Mouse (Mus musculus): ENCODE data around the gene Ssr2. TPM values are rescaled to one million over a fixed set of nuclear protein-coding genes. Genes with fewer than 3 reads are reported as not detected.
A peak's percentile ranks its signal among the peaks of the same experiment; 100 is the strongest.

Ssr2 gene
- polyA plus RNA-seq, 1 experiment from 2014 or later, result 173 TPM

DNA sequence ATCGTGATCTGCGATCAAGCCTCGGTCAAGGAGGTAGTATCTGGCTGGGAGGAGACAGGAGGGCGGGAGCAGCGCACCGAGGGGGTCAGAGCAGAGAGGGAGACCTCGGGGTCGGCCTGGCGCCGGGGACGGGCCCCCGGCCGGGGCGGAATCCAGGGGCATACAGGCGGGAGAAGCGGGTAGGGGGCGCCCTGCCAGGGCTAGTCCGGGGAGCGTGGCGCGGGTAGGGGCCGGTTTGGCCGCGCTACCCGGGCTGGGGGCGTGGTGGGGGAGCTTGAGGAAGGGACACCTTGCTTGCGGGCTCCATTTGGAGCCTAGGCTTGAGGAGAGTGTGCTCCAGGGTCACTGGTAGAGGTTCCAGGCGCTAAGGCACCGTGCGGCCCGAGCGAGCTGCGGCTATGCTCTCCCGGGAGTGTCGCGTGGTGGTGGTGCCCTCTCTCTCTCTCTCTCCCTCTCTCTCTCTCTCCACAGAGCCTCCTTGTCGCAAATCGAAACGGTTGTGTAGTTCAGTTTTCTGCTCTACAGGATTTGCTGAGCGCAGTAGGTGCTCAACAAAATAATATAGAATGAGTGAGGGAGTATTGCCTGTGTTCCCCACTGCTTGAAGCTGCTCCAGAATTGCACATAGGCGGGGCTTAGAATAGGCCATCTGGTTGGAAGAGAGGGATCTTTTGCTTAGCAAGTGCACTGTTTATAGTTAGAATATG, 21.6 kb upstream of the Ssr2 start:
- H3K4me3 ChIP-seq, result peak overlapping the region; percentile 83
- H3K9ac ChIP-seq, result peak overlapping the region; percentile 97
- peak overlapping the region; percentile 97 for H3K27ac ChIP-seq (replicated peaks)
- WGBS, result under 1% methylated on average over 41 of the region's 41 CpGs
- no peaks in the 10 kb centered on the region for H3K9me3 ChIP-seq
- peaks cover 41% of the 10 kb centered on the region for H3K36me3 ChIP-seq
- ATAC-seq (ENCODE audit: extremely low read depth, insufficient number of reproducible peaks, low FRiP score, low TSS enrichment), result peak; percentile 8
- H3K4me1 ChIP-seq, result peaks cover 30% of the 10 kb centered on the region
- H3K27me3 ChIP-seq (replicated peaks), result no peaks in the 10 kb centered on the region
- H3K4me2 ChIP-seq, result peak overlapping the region; percentile 85

DNA sequence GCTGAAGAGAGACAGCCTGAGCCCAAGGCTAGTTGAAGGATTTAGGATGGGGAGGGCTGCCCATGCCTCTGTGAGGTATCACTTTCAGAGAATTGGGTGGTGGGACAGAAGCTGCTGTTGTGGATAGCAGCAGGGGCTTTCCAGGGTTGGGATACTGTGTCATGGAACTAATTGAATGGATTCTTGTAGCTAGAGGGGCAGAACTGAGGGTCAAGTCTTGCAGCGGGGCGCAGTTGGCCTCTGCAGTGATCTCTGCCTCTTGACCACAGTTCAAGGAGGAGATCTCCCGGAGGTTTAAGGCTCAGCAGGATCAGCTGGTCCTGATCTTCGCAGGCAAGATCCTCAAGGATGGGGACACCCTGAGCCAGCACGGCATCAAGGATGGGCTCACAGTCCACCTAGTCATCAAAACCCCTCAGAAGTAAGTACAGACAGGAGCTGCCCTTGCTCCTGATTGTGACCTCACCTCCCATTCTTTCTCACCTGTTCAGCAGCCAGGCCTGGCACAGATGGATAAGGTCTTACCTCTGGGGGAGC, 20.5 kb upstream of the Ssr2 start:
- Histone ChIP-seq H3K27me3 (replicated peaks) (no peaks in the 10 kb centered on the region), H3K9me3 (no peaks in the 10 kb centered on the region), H3K4me3 (peak overlapping the region; percentile 83; the same call in 1 of the 2 replicates), H3K27ac (replicated peaks) (no peak overlapping the region), H3K36me3 (peaks cover 50% of the 10 kb centered on the region), H3K4me2 (peak overlapping the region; percentile 85), H3K9ac (peak overlapping the region; percentile 97), H3K4me1 (peaks cover 30% of the 10 kb centered on the region)
- ATAC-seq (ENCODE audit: extremely low read depth, insufficient number of reproducible peaks, low FRiP score, low TSS enrichment), result no peak
- WGBS, result 88% methylated on average over 5 of the region's 5 CpGs

DNA sequence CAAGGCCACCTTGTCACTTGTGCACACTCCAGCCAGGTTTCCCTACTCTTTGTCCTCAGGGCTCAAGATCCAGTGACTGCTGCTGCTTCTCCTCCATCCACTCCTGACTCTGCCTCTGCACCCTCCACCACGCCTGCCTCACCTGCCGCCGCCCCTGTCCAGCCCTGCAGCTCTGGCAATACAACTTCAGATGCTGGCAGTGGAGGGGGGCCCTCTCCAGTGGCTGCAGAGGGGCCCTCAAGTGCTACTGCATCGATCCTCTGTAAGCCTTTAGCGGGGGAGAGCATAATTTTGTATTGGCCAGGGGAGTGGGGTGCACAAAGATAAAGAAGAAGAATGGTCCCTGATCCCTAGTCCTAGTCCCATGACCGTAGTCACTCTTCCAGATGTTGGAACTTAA, 19.9 kb upstream of the Ssr2 start:
- peaks cover 56% of the 10 kb centered on the region for H3K36me3 ChIP-seq
- no peak for ATAC-seq (ENCODE audit: extremely low read depth, insufficient number of reproducible peaks, low FRiP score, low TSS enrichment)
- H3K9me3 ChIP-seq, result no peaks in the 10 kb centered on the region
- no peak overlapping the region for H3K4me3 ChIP-seq
- no peak overlapping the region for H3K27ac ChIP-seq (replicated peaks)
- no peak overlapping the region for H3K4me2 ChIP-seq
- WGBS, result 91% methylated on average over 6 of the region's 6 CpGs
- H3K4me1 ChIP-seq, result peaks cover 30% of the 10 kb centered on the region
- no peaks in the 10 kb centered on the region for H3K27me3 ChIP-seq (replicated peaks)
- H3K9ac ChIP-seq, result peak overlapping the region; percentile 97; the same call in 1 of the 2 replicates

DNA sequence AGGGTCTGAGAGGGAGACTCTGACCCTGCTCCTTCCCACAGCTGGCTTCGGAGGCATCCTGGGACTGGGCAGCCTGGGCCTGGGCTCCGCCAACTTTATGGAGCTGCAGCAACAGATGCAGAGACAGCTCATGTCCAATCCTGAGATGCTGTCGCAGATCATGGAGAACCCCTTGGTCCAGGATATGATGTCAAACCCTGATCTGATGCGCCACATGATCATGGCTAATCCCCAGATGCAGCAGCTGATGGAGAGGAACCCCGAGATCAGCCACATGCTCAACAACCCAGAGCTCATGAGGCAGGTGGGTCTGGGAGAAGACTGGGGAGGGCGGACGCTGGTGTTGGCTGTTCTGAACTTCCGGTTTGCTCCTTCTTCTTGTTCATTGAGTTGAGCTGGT, 19.1 kb upstream of the Ssr2 start:
- H3K4me1 ChIP-seq, result peaks cover 24% of the 10 kb centered on the region
- no peaks in the 10 kb centered on the region for H3K27me3 ChIP-seq (replicated peaks)
- H3K4me3 ChIP-seq, result no peak overlapping the region
- H3K4me2 ChIP-seq, result no peak overlapping the region
- 91% methylated on average over 8 of the region's 8 CpGs for WGBS
- ATAC-seq (ENCODE audit: extremely low read depth, insufficient number of reproducible peaks, low FRiP score, low TSS enrichment), result no peak
- H3K9ac ChIP-seq, result no peak overlapping the region; the same call in 1 of the 2 replicates
- H3K27ac ChIP-seq (replicated peaks), result no peak overlapping the region
- peaks cover 65% of the 10 kb centered on the region for H3K36me3 ChIP-seq
- no peaks in the 10 kb centered on the region for H3K9me3 ChIP-seq

DNA sequence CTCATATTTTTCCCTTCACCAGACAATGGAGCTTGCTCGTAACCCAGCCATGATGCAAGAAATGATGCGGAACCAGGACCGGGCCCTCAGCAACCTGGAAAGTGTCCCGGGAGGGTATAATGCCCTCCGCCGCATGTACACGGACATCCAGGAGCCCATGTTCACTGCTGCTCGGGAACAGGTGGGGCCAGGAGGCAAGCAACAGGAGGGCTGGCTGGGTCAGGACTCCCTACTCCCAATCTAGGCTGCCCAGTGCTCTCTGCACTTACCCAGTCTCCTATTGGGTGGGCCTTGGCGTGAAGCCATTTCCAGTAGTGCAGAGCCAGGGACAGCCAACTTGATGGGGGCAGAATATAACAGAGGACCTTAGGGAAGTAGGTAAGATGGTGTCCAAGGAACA, 16.1 kb upstream of the Ssr2 start:
- H3K4me2 ChIP-seq, result no peak overlapping the region
- ATAC-seq (ENCODE audit: extremely low read depth, insufficient number of reproducible peaks, low FRiP score, low TSS enrichment), result no peak
- H3K36me3 ChIP-seq, result peaks cover 94% of the 10 kb centered on the region
- H3K27me3 ChIP-seq (replicated peaks), result no peaks in the 10 kb centered on the region
- H3K4me1 ChIP-seq, result peaks cover 12% of the 10 kb centered on the region
- H3K9ac ChIP-seq, result no peak overlapping the region
- WGBS, result 90% methylated on average over 9 of the region's 9 CpGs
- no peak overlapping the region for H3K4me3 ChIP-seq
- no peaks in the 10 kb centered on the region for H3K9me3 ChIP-seq
- no peak overlapping the region for H3K27ac ChIP-seq (replicated peaks)

DNA sequence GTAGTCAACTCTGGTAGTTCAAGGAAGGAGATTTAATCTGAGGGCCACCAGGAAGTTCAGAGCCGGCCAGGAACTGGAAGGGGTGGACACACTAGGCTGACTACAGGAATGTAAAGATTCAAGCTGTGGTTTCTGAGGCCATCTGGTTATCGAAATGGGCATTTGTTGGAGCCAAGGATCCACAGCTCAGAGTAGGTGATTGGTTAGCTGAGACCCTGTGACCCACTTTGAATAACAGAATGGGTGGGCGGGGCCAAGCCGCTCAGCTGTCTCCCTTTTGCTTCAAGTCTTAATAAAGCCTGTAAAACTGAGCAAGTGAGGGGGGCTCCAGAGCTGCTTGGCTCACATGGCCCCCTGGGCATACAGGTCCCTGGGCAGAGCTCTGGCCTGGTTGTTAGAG, 13.7 kb upstream of the Ssr2 start:
- no peak for ATAC-seq (ENCODE audit: extremely low read depth, insufficient number of reproducible peaks, low FRiP score, low TSS enrichment)
- Histone ChIP-seq H3K4me1 (peaks cover 9% of the 10 kb centered on the region), H3K9ac (no peak overlapping the region), H3K27me3 (replicated peaks) (no peaks in the 10 kb centered on the region), H3K9me3 (no peaks in the 10 kb centered on the region), H3K4me2 (no peak overlapping the region), H3K4me3 (no peak overlapping the region), H3K36me3 (peaks cover 100% of the 10 kb centered on the region), H3K27ac (replicated peaks) (no peak overlapping the region)
- 75% methylated on average over 4 of the region's 4 CpGs for WGBS

DNA sequence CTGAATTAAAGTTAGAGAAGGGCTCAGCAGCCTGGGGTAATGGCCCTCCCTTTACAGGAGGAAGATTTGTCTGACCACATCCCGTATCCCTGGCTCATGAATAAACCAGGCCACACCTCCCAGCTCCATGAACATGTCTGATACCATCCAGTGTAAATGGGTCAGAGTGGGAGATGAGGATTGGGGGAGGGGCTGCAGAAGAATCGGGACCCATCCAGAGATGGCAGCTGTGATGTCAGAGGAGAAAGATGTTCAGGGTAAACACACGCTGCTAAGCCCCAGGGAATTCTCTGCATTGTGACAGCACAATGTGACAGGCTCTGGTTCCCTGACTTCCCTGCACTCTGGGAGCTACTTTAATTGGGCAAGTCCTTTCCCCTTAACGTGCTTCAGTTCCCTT, 12.2 kb upstream of the Ssr2 start:
- Histone ChIP-seq H3K36me3 (peaks cover 100% of the 10 kb centered on the region), H3K4me2 (no peak overlapping the region), H3K9ac (no peak overlapping the region), H3K27ac (replicated peaks) (no peak overlapping the region), H3K4me1 (peaks cover 9% of the 10 kb centered on the region), H3K27me3 (replicated peaks) (no peaks in the 10 kb centered on the region), H3K9me3 (no peaks in the 10 kb centered on the region), H3K4me3 (no peak overlapping the region)
- WGBS, result 74% methylated on average over 4 of the region's 4 CpGs
- ATAC-seq (ENCODE audit: extremely low read depth, insufficient number of reproducible peaks, low FRiP score, low TSS enrichment), result no peak

DNA sequence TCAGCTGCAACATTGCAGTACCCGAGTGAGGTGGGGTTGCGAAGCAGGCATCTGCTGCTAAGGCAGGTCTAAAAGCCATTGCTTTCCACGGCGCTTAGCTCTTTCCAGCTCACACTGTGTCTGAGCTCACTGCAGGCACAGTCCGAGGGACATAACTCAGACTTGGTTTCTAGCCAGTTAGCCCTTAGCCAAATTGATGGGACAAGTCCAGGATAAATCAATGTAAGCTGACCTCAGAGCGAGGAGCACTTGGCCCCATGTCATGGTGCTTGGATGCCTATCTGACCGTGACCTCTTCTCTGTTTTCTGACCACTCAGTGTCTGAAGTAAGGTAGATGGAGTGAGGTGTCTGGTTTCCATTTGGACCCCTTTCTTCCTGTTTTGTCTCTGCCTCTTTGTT, 11.7 kb upstream of the Ssr2 start:
- H3K4me1 ChIP-seq, result peaks cover 9% of the 10 kb centered on the region
- H3K27me3 ChIP-seq (replicated peaks), result no peaks in the 10 kb centered on the region
- H3K4me3 ChIP-seq, result no peak overlapping the region
- no peak overlapping the region for H3K27ac ChIP-seq (replicated peaks)
- H3K9ac ChIP-seq, result no peak overlapping the region
- H3K36me3 ChIP-seq, result peaks cover 100% of the 10 kb centered on the region
- H3K4me2 ChIP-seq, result no peak overlapping the region
- WGBS, result 90% methylated on average over 7 of the region's 7 CpGs
- no peaks in the 10 kb centered on the region for H3K9me3 ChIP-seq
- ATAC-seq (ENCODE audit: extremely low read depth, insufficient number of reproducible peaks, low FRiP score, low TSS enrichment), result no peak

DNA sequence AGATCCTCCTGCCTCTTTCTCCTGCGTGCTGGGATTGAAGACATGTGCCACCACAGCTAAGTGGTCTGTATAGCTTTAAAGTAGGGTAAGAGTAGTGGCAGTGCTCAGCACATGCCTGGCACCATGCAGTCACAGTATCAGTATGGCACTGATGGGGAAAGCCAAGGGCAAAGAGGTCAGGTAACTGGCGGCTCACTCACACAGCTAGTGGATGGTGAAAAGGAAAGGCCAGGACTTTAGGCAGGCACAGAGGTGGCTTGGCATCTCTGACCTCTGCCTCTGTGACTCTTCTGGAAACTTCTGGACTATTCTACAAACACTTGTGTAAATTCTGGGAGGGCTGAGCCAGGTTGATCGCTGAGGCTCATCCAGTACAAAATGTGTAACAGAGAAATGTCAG, 9.6 kb upstream of the Ssr2 start:
- Histone ChIP-seq H3K36me3 (peaks cover 96% of the 10 kb centered on the region), H3K4me1 (peaks cover 9% of the 10 kb centered on the region), H3K27ac (replicated peaks) (peak overlapping the region; percentile 52), H3K4me2 (no peak overlapping the region), H3K9ac (0 out of 2 replicates have a peak overlapping the region, but pooled peaks have one; percentile 19), H3K27me3 (replicated peaks) (no peaks in the 10 kb centered on the region), H3K9me3 (no peaks in the 10 kb centered on the region), H3K4me3 (no peak overlapping the region)
- no peak for ATAC-seq (ENCODE audit: extremely low read depth, insufficient number of reproducible peaks, low FRiP score, low TSS enrichment)
- 77% methylated on average over 3 of the region's 3 CpGs for WGBS

DNA sequence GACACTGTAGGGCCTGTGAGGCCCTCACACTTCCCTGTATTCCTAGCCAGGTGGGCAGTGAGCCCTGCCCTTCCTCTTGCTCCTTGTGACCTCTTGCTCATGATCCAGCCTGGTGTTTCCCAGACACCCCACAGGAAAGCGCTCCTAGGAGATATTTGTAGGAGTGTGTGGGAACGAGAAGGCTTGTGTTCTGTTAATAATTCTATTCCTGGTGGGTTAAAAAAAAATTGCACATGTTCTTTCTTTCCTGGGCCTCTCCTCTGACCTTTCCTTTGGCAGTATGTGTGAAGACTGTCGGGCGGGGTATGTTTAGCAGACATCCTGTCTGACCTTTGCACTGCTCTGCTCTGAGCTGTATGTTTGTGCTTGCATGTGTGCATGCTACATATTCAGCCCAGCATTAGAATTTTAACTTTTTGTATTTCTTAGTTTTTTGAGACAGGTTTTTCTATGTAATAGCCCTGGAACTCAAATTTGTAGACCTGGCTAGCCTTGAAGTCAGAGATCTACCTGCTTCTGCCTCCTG, 9.1 kb upstream of the Ssr2 start:
- peak overlapping the region; percentile 52 for H3K27ac ChIP-seq (replicated peaks)
- H3K4me3 ChIP-seq, result no peak overlapping the region
- no peaks in the 10 kb centered on the region for H3K27me3 ChIP-seq (replicated peaks)
- no peak overlapping the region for H3K9ac ChIP-seq
- WGBS, result 73% methylated on average over 4 of the region's 4 CpGs
- H3K36me3 ChIP-seq, result peaks cover 91% of the 10 kb centered on the region
- no peak for ATAC-seq (ENCODE audit: extremely low read depth, insufficient number of reproducible peaks, low FRiP score, low TSS enrichment)
- H3K4me2 ChIP-seq, result no peak overlapping the region
- H3K4me1 ChIP-seq, result peaks cover 9% of the 10 kb centered on the region
- H3K9me3 ChIP-seq, result no peaks in the 10 kb centered on the region

DNA sequence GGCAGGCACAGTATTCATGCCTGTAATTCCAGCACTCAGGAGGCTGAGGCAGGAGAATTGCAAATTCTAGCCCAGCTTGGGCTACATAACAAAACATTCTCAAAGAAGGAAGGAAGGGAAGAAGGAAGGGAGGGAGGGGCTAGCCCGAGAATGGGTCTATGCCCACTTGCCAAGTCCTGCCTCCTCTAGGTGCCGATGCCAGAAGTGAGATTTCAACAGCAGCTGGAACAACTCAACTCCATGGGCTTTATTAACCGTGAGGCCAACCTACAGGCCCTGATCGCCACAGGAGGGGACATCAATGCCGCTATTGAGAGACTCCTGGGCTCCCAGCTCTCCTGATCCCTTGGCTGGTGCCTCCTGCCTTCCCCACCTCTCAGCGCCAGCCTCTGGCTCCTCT, 7.8 kb upstream of the Ssr2 start:
- whole genome bisulfite sequencing, result 89% methylated on average over 6 of the region's 6 CpGs
- peaks cover 9% of the 10 kb centered on the region for H3K4me1 ChIP-seq
- no peak for ATAC-seq (ENCODE audit: extremely low read depth, insufficient number of reproducible peaks, low FRiP score, low TSS enrichment)
- no peaks in the 10 kb centered on the region for H3K9me3 ChIP-seq
- H3K27me3 ChIP-seq (replicated peaks), result no peaks in the 10 kb centered on the region
- H3K4me2 ChIP-seq, result no peak overlapping the region
- H3K9ac ChIP-seq, result no peak overlapping the region
- H3K36me3 ChIP-seq, result peaks cover 78% of the 10 kb centered on the region
- no peak overlapping the region for H3K27ac ChIP-seq (replicated peaks)
- H3K4me3 ChIP-seq, result no peak overlapping the region

DNA sequence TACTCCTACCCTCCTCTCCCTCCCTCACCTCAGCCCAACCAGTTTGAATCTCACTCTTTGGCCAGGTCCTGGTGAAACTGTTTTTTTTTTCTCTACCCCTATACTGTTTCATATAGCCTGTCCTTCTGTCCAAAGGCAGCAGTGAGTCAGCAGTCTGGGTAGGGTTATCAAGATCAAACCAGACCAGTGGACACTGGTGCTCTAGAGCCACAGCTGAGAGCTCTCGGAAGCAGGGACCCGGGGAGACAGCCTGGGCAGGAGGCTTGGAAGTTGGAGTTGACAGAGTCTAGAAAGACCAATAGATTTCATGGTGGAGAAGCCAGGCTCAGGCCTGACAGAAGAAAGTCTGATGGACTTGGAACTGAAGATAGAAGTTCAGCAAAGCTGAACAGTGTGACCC, 7.1 kb upstream of the Ssr2 start:
- WGBS, result 87% methylated on average over 2 of the region's 2 CpGs
- ATAC-seq (ENCODE audit: extremely low read depth, insufficient number of reproducible peaks, low FRiP score, low TSS enrichment), result no peak
- Histone ChIP-seq H3K4me1 (peaks cover 9% of the 10 kb centered on the region), H3K4me2 (no peak overlapping the region), H3K9me3 (no peaks in the 10 kb centered on the region), H3K27ac (replicated peaks) (no peak overlapping the region), H3K27me3 (replicated peaks) (no peaks in the 10 kb centered on the region), H3K36me3 (peaks cover 71% of the 10 kb centered on the region), H3K9ac (no peak overlapping the region), H3K4me3 (no peak overlapping the region)

Measured in heart, embryonic 13.5 days (tissue).